Mouse (Mus musculus) left cerebral cortex, postnatal 25 days (tissue): ENCODE data around the gene Ap5s1. TPM values are rescaled to one million over a fixed set of nuclear protein-coding genes. Genes with fewer than 3 reads are reported as not detected.

ENCODE experiments used
- DNase-seq, 2 experiments: peaks; one replicate each; pipeline ENCODE4 v3.0.0; 2022; ENCODE audit warnings: low spot score in 2 of 2, mixed read lengths in 1 of 2
- intact Hi-C: fragments of 180-260 bp; cut with DNase I; formaldehyde crosslinking; loops from one replicate; pipeline ENCODE4 v1.15.1; 2025
- total RNA-seq, 2 experiments: library from RNA; stranded (reverse); gene quantifications; 2 replicates each; pipeline ENCODE4 v1.2.3; 2021

Ap5s1 gene
- 10 to 100 TPM; 25.1 to 25.4 TPM for total RNA-seq

DNA sequence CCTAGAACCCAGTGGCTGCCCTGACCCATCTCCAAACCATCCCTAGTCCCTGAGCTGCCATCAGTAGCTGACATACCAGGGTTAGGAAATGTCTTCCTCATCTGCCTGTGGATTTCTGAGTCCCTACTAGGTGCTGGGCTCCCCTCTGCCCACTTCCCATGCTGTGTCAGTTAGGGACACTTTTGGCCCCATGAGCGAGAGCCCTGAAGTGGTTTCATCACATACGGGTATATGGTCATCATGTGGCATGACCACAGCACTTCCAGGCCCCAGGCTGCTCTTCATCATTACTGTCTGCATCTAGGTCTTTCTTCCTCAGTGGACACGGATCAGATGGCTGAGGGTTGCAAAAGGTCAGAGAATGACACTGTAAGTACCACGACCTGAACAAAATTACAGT is at the start of gene Ap5s1:
TSS of gene Ap5s1 (plus strand) at position 301 of the 400 bp plus-strand sequence.
- DNase-seq = no peak
- intact Hi-C loops = no loop called here

- peak in 1 of 2 experiments; percentile 39 for DNase-seq
Measured at GRCm38 (mm10) chr2:131159491-131159910, 47.4 kb upstream of the Ap5s1 start.

DNA sequence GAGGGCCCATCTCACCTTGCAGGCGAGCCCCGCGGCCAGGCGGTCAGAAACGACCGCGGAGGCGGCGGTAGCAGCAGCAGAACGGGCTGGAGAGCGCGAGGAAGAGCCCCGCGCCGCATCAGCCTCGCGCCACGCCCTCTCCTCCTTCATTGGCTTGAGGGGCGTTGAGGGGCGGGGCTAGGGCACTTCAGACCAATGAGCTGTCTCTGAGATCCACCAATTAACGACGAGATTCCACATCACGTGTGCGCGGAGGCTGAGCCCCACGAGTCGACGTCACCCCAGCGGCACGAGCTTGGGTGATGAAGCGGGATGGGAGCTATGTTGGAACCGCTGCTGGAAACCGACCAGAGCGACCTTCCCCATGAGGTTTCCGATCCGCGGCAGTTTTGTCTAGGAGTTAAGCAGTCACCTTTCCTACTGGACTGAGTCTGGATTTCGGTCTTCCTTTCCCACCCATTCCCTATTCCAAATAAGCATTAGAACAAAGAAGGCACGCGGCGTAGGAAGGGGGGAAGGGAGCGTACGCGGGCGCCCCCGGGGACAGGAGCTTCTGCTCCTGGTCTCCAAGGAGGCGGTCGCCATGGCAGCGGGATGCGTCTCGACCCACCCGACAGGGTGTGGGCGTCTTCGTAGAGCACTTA is 46.8 kb upstream of the Ap5s1 start, which contains the start of gene 1700037H04Rik:
TSS of gene 1700037H04Rik (minus strand) at position 144 of the 644 bp plus-strand sequence.
- intact Hi-C loops = loop anchor here (1.0 to 5.0 kb wide), 2 partner anchors 65 to 118 kb away; partner anchors contain the start of gene Gfra4
- peak; percentile 96 to 98 for DNase-seq

More at GRCm38 (mm10) chr2:131159491-131159910, 47.4 kb upstream of the Ap5s1 start:
- intact Hi-C loops = no loop called here

DNA sequence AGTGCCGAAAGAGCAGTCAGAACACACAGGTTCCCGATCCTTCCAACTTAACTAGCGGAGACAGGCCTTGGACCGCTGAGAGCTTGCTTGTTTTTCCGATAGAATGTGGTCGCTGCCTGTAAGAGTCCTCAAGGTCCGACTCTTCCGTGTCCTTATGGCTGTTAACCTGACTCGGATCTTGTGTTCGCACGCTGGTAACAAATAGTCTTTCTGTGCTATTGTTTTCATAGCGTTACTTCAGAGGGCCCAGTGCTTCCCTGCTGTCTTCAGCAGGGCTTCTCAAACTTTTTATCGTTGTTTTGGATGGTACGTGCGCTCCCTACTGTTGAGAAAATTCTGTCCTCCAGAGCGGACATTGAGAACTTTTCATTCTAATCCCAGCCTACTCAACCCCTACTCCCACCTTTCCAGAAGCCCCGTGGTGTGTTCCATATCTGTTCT is 46.2 kb upstream of the Ap5s1 start:
- intact Hi-C loops = loop anchor here (1.0 to 5.0 kb wide), 2 partner anchors 65 to 118 kb away; partner anchors contain the start of gene Gfra4
- DNase-seq = peak; percentile 32 to 40

DNA sequence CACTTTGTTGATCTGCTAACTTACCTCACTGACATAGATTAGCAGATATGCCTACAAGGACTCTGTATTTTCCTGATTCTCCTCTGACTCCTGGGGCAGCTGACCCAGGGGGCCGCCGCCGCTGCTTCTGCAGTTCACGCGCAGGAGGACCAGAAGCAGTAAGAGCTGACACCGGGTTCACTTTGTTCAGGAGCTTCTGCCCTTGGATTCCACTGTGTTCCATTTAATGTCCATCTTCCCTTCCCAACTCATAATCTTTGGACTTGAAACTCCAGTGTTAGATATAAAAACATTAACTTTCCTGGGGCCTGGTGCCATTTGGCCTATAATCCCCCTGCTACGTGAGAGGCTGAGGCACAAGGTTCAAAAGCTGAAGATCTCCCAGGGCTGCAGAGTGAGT is 43.0 kb upstream of the Ap5s1 start:
- intact Hi-C loops = loop anchor here (5.0 kb wide), 1 partner anchor 122 kb away; the partner anchor contains the start of gene Gfra4

DNA sequence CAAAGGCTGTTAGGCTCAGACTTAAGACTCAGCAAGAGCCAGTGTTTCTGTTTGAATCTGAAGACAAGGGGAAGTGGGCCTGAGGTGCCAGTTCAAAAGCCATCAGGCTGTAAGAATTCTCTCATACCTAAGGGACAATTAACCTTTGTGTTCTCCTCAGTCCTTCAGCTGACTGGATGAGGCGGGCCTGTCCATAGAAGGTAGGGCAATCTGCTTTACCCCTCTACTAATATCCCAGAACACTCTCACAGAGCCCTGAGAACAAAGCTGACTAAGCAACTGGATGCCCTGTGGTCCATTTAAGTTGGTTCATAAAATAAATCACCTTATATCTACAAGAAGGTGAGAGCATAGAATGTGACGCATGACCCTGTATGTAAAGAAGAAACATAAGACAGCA is 40.7 kb upstream of the Ap5s1 start:
- intact Hi-C loops = no loop called here
- DNase-seq = no peak

More for the DNA sequence above, 43.0 kb upstream of the Ap5s1 start:
- no peak for DNase-seq

GRCm38 (mm10) chr2:131167984-131168383 is 38.9 kb upstream of the Ap5s1 start:
- intact Hi-C loops = no loop called here
- no peak for DNase-seq

DNA sequence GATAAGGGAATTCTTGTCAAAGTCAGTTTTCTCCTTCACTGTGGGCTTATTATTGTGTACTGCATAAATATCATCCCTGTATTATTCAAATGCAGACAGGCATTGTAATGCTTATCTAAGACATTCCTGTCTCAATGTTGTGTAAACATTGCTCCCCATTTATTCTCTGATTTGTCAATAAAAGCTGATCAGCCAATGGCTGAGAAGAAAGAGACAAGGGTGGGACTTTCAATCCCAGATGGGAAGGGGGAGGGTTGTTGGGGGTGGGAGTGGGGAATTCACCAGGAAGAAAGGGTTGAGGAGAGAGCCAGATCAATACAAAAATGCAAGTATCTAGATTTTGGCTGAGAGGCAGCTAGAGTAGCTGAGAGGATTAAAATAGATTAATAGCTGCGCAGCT is 38.0 kb upstream of the Ap5s1 start:
- intact Hi-C loops = no loop called here
- DNase-seq = no peak

- DNase-seq = peak in 1 of 2 experiments; percentile 16
- intact Hi-C loops = no loop called here
Measured at GRCm38 (mm10) chr2:131170936-131171335, 35.9 kb upstream of the Ap5s1 start.

- intact Hi-C loops = no loop called here
- DNase-seq = peak; percentile 72 to 80
Measured at GRCm38 (mm10) chr2:131171401-131172104, 35.3 kb upstream of the Ap5s1 start.

- intact Hi-C loops = no loop called here
- no peak for DNase-seq
Measured at GRCm38 (mm10) chr2:131172322-131172721, 34.6 kb upstream of the Ap5s1 start.

DNA sequence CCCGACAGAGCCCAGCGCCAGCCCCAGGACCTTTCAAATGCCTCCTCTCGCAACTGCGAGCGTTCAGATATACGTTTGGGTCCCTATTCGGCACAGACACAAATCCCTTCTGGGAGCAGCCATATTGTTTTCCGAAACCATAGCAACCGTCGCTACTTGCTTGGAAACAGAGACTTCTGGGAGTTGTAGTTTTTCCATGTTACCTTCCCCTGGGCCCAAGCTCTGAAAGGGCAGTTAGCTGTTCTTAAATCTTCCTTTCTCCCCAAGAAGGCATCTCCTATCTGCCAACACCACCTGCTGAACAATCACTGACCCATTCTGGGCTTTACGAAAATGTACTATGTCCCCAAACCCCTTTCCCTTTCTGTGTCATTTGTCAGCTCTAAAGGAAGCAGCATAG is 32.2 kb upstream of the Ap5s1 start:
- intact Hi-C loops = no loop called here

DNA sequence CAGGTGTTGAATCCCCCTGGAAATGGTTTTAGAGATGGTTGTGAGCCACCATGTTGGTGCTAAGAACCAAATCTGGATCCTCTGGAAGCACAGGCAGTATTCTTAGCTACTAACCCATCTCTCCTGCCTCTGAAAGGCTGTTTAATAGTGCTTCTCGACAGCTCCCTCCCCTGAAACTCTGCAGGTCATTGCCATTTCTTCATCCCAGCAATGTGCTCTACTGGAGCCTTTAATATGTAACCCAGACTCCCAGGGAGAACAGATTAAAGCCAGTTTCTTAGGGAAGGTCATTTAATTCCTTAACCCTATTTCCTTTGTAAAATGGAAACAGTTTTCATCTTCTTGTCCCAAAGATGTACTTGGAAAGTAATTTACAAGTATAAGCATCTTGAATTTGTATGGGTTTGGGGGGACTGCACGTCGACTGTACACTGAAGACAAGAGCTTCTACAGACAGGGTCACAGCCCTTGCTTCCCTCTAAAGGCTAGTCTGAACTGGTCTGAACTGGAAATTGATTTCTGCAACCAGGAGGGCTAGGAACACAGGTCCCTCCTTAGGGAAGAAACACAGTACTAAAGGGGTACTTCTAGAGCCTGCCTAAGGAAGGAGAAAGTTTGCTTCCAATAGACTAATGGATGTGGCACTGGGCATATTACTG is 31.5 kb upstream of the Ap5s1 start:
- intact Hi-C loops = no loop called here
- no peak for DNase-seq

More for the DNA sequence above, 32.2 kb upstream of the Ap5s1 start:
- DNase-seq = peak; percentile 80 to 87

- no peak for DNase-seq
- intact Hi-C loops = no loop called here
Measured at GRCm38 (mm10) chr2:131175945-131176309, 31.0 kb upstream of the Ap5s1 start.

GRCm38 (mm10) chr2:131176491-131176890 is 30.4 kb upstream of the Ap5s1 start:
- DNase-seq = no peak
- intact Hi-C loops = no loop called here

DNA sequence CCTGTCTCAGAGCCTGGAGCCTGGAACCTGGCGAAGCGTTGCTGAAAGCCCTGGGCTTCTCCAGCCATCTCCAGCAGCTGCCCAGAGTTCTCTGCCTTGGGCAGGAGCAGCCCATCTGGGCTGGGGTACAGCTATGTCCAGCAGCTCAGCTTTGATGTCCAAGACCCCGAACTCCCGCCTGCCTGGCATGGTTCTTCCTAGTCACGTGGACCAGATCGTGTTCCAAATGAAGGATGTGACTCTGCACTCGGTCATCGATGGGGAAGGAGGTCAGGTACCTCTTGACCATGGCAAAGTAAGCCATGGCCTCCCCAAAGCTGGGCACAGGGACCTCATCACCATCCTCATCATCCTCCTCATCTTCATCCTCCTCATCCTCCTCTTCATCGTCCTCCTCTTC is 28.9 kb upstream of the Ap5s1 start:
- DNase-seq = no peak
- intact Hi-C loops = loop anchor here (2.0 kb wide), 1 partner anchor 33 kb away; no protein-coding TSS in a partner anchor

DNA sequence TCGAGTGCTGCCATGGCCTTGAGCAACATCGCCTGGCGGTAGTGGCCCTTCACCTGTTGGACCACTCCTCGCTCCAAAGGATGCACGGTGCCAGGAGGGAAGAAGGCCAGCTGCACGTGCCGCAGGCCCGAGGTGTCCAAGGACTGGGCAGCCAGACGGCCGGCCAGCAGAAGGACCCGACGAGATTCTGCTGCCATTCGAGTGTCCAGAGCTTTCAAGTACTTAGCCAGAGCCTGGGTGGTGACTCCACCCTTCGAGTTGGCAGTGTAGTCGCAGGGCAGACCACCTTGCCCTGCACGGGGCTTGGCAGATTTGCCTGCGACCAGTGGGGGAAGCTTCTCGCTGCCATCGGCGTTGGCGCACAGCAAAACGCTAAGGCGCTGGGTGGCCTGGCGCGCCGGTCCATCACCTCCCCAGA is 28.0 kb upstream of the Ap5s1 start:
- DNase-seq = peak in 1 of 2 experiments; percentile 12
- intact Hi-C loops = loop anchor here (2.0 kb wide), 1 partner anchor 32 kb away; no protein-coding TSS in a partner anchor

DNA sequence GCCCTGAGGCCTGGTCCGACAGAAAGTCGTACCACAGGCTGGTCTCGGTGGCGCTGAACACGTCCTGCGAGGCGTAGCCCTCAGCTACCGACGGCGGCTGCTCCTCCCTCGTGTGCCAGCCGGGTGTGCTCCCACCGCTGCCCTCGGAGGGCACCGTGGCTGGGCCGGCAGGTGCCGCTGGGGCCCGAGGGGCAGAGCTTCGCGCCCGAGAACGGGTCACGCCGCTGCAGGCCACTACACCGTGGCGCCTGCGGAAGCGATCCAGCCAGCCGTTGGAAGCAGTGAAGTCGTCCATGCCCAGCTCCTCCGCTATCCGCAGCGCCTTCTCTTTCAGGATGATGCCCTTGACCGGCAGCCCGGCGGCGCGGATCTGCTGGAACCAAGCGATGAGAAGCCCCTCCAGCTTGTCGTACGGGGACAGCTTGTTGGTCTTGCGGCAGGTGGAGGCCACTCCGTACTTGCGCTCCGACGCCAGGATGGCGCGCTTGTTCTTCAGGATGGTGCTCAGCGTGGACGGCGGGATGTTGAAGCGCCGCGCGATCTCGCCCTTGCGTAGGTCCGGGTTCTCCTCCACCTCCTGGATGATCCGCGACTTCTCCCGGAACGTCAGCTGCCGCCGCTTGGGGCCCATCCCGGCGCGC is 27.5 kb upstream of the Ap5s1 start:
- peak; percentile 64 to 68 for DNase-seq
- intact Hi-C loops = loop anchor here (2.0 kb wide), 1 partner anchor 31 kb away; no protein-coding TSS in a partner anchor

GRCm38 (mm10) chr2:131179990-131180587 is 26.8 kb upstream of the Ap5s1 start, which contains the start of gene Cenpb:
TSS of gene Cenpb (minus strand) at chr2:131180067.
- DNase-seq = peak; percentile 78 to 86
- intact Hi-C loops = loop anchor here (2.0 to 5.0 kb wide), 2 partner anchors 31 to 82 kb away; partner anchors contain the start of gene Pank2
